Mouse (Mus musculus) brain, embryonic 18.5 days (tissue): ENCODE measurements around the gene Arrdc2.
"Not testable (repeated sequence)": the region's sequence is repeated elsewhere in the genome, so short reads cannot be mapped to it uniquely, and the experiment has no call there.

Source experiments
- DNase-seq: peaks from one replicate; pipeline ENCODE4 v3.0.0-alpha.2; 2012; ENCODE audit warnings: low read depth, low spot score

Arrdc2 gene

DNA sequence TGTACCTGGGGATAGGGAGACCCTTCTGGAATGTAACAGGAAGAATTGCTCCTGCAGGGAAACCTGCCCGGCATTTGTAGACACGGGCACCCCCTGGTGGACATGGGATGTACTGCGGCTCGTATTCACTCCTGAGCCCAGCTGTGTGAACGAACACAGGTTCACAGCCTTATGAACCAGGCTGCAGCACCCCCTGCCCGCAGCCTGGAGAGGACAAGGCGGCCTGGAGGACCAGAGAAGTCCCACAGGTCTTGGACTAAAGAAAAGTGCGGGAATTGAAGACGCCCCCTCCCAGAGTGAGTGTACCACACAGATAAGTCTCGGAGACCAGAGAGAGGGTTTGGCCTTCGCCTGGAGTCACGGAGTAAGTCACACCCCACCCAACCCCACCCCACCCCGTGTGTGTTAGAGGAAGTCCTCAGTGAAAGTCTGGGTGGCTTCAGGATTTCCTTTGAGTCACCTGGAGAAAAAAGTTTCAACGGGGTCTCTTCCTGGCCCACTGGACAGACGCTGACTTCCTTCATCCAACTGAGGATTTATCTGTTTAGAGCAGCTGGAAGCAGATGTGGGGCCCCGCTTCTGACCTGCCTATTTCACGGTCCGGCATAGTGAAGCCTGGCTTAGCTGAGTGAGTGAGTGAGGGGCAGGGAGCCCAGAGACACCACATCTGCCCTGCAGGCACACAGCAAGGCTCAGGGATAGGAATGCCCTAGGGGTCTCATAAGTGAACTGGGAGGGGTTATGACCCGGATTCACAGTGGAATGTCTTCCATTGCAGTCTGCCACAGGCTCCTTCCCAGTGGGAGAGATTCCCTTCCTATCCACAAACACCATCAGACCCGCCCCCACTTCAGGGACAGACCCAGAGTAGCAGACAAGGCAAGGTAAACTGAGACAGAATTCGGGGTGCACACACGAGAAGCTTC lies 1.9 kb upstream of the Arrdc2 start:
- DNase-seq: no peak

DNA sequence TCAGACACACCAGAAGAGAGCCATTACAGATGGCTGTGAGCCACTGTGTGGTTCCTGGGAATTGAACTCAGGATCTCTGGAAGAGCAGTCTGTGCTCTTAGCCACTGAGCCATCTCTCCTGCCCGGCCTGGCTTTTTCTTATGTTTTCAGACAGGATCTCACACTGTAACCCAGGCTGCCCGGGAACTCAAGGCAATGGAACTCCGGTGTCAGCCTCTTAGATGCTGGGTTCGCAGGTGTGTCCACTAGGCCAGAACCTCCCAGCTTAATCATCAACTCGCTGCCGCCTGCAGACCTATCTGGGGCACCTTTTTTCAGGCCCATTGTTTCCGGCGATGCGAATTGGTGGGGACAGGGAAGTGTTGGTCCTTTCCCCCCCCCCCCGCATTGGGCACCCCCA lies 1.1 kb upstream of the Arrdc2 start:
- DNase-seq: no peak

DNA sequence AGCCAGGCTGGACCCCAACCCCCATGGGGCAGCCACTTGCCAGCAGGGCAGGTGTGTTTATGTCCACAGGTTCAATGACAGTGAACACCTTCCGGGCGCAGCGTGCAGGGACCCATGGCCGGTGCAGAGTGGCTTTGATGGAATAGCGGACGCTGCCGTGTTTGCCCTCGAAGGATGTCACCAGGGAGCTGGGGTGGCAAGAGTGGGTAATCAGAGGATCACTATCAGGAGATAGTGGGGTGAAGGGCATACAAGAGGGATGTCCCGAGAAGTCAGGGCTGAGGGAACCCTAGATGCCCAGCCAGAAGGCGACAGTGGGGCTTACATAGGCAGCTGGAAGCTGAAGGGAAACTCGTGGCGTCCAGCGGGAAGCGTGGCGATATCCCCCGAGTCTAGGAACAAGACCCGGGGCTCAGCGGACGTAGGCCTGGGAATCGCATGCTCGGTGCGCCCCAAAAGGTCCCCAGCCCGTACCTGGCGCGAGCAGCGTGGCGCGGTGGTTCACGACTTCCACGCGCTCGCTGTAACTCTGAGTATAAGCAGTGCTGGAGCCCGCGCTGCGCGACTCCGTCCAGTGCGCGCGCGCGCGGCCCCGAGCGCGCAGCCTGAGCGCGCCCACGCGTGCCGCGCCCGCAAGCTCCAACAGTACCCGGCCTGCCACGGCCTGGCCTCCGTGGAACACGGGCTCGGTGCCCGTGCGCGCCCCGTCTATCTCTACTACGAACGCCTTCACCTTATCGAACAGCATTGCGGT lies 689 bp downstream of the Arrdc2 start:
- no peak for DNase-seq

DNA sequence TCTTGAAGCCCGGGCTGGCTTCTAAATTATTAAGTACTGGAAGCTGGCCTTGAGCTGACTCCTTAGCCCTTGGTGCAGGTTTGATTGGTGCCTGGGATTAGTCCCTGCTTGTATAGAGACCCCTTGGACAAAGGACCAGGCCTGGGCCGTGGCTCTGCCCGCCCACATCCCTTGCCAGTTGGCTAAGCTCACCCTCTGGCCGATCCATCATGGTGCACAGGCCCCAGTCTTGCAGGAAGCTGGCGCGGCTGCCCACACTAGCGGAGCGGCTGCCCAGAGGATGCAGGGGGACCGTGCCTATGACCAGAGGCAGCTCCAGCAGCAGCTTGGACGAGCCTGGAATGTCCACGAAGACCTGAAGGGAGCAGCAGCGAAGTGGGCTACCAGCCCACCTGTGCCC lies 2.9 kb downstream of the Arrdc2 start:
- no peak for DNase-seq

DNA sequence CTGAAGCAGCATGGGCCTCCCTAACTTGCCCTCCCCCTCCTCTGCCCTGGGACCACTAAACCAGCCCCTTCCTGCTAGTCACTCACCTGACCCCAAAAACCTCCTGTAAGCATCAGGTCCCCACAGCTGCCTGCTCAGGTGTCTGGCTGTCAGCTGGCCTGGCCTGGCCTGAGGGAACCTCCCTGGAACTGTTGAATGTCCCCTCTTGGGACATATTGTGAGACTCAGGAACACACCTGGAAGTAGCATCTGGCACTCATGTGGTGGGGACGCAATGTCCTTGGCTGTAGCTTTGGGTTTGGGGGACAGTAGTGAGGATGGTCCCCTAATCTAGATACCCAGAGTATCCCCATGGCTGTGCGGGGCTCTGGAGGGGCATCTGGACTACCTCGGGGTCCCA lies 5.4 kb downstream of the Arrdc2 start:
- no peak for DNase-seq

DNA sequence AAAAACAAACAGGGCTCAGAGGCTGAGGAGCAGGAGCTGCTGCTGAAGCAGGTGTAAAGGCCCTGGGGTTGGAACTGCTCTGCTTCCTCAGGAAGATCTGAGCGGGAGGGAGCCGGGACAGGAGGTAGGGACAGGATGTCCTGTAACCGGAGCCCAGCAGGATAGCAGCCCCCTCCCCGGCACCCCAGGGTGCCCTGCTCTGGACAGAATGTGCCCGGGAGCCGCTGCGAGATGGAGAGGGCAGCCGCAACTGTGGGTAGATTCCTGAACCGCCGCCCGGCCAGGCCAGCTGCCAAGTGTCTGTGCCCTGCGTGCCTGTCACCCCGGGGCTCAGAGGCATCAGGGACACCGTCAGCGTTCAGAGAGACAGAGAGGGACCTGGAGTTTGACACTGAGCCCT lies 6.0 kb downstream of the Arrdc2 start:
- DNase-seq: no peak

DNA sequence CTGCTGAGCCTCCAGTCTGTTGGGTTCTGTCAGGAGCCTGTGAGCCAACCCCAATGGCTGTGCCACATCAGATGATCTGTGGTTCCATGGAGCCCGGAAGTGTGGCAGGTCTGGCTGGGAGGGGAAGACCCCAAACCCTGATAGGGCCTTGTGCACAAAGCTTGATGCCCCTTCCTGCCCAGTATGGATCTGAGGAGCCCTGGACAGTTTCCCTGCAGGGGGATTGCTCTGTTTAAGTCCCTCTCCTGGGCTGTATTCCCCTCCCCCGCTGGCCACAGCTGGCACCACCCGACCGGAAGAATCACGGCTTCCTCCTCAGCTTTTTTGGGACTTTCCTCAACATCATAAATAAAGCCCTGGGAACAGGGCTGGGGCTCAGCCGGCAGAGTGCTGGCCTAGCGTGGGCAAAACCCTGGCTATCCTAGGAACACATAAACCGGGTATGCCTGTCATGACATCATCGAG lies 6.5 kb downstream of the Arrdc2 start:
- DNase-seq: no peak

DNA sequence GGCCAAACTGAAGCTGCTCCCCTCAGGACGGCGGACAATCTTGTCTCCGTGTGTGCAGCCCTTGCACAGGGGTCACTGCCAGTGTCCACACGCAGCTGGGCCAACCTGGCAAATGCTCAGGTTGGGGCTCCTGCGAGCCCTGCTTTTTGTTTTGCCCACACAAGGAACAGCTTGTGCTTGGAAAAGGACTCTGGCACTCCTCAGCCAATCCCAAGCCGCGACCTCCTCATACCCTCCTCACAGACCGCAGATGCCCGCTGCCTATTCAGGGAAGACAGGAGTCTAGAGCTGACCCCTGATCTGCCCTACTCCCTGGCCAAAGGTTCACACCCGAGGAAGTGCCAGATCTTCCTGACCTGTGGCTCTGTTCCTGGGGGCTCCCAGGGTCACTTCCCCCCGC lies 7.1 kb downstream of the Arrdc2 start:
- DNase-seq: no peak

DNA sequence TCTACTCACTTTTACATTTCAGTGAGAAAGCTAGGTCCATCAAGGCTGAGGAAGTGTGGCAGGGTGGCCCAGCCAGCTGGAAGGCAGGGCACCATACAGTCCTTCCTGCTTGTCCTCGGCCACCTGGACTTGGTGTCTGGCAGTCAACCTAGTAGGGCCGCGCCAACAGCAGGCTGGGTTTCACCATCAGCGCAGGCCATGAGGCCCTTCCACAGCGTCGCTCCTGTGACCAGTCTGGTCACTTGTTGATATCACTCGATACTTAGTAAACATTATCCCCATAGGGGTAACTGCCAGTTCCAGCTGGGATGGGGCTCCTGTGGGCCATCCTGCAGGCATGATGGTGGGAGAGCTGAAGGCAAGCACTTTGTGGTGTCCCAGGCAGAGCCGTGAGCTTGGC lies 8.0 kb downstream of the Arrdc2 start:
- DNase-seq: no peak

DNA sequence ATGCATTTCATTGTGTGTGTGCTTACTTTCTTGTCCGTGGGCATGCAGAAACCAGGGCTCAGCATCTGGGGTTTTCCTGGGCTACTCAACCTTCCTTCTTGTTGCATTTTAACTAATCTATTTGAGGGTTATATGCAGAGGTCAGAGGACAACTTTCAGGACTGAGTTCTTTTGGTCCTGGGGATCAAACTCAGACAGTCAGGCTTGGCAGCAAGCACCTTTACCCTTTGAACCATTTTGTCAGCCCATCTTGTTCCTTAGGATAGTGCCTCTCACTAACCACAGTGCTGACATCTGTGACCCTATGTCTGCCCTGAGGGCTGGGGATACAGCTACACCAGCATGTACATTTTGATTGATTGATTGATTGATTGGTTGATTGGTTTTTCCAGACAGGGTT lies 11.7 kb downstream of the Arrdc2 start:
- DNase-seq: no peak

DNA sequence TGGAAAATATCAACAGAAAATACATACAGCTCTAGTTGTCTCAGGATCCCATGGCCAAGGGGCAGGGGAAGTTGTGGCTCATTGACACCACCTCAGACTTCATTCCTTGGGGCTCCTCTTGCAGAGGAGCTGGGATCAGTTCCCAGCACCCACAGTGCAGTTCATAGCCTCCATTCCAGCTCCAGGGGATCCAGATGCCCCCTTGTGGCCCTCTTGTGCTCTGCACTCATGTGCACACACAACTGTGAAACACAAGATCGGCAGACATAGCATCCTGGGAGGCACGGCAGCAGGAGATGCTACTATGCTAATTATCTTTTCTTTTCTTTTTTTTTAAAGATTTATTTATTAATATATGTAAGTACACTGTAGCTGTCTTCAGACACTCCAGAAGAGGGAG lies 12.5 kb downstream of the Arrdc2 start:
- DNase-seq: no peak

DNA sequence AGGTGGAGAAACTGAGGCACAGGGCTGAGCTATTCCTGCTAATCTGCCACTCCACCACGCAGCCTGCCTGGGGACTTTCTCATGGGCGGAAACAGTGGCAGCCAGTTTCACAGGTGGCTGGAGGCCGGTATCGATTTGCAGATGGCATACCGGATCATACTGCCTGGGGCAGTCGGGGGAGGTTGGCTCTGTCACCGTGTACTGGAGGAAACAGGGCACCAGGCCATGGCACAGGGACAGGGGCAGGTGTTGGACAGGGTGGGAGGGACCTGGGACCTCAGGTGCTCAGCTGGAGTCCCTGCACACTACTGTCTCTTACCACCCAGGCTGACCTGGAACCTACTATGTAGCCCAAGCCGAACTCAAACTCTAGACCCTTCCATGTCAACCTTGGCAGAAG lies 13.7 kb downstream of the Arrdc2 start:
- no peak for DNase-seq

DNA sequence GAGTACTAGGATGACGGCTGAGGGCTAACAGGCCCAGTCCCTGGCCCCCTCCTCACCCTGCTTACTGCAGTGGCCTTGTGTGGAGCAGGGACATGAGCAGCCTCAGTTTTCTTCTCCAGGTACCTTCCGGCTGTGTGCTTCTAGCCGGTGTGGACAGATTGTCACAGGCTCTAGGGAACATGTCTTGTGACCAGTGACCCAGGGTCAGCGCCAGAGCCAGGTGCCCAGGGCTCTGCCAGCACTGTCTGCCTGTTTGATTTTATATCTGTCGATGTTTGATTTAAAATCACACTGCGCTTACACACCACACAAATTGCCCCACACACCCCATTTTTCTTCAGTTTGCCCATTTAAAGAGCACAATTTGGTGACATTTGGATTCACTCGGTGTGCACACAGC lies 15.7 kb downstream of the Arrdc2 start:
- DNase-seq: no peak

DNA sequence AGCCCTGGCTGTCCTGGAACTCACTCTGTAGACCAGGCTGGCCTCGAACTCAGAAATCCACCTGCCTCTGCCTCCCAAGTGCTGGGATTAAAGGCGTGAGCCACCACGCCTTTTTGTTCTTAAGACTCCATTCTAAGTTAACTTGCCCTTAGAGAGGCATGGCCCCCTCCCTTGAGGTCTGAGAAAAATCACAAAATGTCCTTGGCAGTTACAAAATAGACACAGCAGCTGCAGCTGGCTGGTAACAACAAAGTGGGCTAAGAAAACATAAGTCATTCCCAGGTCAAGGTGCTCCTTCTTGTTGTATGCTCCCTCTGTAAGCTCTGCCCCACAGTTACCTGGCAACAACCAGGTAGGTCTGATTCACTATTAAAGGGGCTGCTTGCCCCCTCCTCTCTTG lies 16.9 kb downstream of the Arrdc2 start:
- not testable (repeated sequence) for DNase-seq

DNA sequence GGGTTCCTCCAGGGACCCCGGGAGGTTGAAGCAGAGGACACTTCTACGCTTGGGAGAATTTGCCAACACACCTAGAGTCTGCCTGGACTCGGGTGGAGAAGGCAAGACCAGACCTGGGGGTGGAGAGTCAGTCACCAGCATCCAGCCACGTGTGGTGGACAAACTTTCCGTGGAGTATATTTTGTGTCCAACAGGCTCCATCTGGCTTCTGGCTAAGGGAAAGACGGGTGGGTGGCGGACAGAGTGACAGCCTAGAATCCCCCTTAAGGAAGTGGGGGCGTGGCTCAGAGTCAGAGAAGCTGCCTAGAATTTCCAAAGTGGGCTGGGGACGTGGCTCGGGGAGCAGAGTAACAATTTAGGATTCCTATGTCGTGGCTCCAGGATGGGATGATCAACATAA lies 17.5 kb downstream of the Arrdc2 start:
- DNase-seq: no peak

DNA sequence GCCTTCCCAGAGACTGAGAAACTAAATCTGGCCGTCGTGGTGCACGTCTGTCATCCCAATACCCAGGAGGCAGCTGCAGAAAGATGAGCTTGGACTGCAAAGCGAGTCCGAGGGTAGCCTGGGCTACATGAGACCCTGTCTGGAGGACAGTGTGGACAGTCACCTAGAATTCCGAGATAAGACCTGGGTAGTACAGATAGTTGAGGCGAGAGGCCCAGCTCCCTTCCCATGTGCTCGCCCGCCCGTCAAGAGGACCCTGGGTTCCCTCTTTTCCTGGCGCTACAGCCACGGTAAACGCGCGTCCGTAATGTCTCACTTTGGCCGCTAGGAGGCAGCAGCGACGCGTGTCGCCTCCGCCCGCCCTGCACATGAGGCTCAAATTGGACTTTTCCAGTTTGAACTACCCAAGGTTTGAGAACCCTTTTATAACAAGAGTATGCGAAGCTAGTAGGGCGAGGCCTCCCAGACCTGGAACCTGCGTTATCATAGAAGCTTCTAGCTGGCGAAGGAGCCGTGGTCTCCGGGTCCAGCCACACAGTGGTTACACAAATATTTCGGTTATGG lies 18.0 kb downstream of the Arrdc2 start:
- no peak for DNase-seq

DNA sequence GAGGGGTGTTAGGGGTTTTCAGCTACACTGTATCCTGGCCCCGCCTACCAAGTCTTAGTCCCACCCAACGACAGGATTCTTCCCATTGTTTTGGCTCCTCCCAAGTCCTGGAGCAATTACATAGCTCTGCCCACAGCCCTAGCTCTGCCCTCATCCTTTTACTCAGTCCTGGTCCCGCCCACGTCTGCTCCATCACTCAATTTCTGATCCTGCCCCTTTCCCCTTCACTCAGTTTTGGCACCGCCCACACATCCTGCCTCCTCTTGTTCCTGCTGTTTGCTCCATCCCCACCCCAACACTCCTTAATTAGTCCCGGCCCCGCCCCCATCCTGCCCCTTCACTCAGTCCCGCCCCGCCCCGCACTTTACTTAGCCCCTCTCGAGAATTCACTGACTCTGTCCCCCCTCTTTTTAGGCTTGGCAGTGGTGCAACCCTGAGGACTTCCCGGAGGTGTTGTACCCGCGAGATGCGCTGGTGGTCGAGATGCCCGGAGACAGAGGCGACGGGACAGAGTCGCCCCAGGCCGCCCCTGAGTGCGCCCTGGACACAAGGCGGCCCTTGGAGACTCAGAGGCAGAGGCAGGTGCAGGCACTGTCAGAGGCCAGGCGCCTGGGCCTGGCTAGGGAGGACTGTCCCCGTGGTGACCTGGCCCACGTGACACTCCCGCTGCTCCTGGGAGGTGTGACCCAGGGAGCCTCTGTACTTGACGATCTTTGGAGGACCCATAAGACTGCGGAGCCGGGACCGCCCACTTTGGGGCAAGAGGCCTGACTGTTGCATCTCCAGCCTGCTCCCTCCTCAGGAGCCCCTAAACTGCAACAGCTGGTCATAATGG lies 19.2 kb downstream of the Arrdc2 start:
- no peak for DNase-seq

DNA sequence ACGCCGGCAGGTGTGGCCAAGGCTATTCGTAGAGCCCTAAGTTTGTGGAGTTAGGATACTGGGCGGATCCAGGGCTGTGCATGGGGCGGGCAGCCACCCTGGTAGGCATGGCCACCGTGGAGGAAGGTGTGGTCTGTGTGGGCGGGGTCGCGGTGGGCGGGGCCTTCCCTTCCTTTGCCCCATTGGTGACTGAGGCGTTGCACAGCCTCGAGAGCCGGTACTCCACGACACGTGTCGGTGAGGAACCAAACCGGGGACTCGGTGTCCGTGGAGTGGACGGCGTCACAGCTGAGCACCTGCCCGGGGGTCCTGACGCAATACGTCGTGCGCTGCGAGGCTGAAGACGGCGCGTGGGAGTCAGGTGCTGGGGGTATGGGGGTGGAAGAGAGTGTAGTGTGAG lies 22.8 kb downstream of the Arrdc2 start:
- no peak for DNase-seq

DNA sequence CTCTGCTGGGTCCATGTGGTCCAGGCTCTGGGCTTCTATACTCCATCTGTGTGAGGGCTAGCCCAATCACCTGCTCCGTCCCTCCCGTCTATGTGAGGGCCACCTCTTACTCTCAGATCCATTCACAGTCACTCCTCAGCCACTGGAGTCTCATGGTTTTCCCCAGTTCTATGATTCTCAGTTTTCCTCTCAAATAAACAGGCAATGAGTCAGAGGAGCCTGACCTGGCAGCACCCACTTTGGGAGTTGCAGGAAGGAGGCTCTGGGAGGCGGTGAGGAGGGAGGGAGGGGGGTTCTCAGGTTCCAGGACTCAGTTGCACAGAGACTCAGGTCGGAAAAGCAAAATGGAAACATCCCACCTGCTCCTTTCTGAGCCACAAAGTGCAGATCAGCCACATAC lies 26.6 kb downstream of the Arrdc2 start:
- no peak for DNase-seq

DNA sequence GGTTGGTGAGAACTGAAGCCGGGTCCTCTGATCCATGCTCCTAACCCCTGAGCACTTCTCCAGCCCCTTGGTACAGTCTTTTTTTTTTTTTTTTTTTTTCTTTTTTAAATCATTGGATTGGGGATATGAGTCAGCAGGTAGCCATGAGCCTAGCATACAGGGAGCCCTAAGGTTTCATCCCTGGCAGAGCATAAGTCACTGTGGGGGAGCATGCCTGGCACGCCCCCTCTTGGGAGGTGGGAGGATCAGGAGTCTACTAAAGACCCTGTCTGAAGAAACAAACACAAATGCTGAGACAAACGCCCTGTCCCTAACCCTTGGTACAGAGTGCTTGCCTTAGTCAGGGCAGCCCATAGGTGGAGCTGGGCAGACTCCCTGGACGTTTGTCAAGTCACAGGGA lies 27.5 kb downstream of the Arrdc2 start:
- no peak for DNase-seq

DNA sequence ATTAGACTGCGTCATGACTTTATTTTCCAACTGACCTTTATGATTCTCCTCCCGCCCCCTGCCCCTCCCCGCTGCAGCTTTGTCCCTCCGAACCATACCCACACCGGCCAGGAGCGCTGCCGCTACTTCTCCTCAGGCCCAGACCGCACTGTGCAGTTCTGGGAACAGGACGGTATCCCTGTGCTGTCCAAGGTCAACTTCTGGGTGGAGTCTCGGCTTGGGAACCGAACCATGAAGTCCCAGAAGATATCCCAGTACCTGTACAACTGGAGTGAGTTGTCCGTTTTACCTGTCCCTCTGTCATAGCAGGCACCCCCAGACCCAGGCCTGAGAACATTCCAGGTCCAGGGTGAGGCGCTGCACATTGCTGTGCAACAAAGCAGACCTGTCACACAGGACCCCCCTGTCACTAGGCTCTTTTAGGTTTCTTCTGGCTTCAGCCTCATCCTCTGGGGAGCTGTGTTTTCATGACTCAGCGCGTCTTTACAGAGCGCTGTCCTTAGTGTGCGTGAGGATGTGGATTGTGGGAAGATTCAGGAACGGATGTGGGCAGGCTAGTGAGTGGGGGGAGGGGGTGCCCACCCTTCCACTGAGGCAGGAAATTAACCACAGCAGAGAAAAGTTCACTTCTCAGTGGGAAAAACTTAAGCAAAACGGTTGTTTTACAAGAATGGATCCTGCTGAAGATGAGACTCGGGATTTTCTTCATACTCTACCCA lies 28.4 kb downstream of the Arrdc2 start:
- no peak for DNase-seq
